Mouse (Mus musculus) embryonic facial prominence, embryonic 12.5 days (tissue): ENCODE data around the gene Ttll7. TPM values are rescaled to one million over a fixed set of nuclear protein-coding genes. Genes with fewer than 3 reads are reported as not detected.

Source experiments
- ATAC-seq: fragments of 200-750 bp; cut with Nextera tagmentation; 2 replicates; pipeline ENCODE4 v1.8.0; 2017; ENCODE audit not compliant: insufficient number of reproducible peaks, insufficient read depth, low FRiP score, low TSS enrichment
- H3K27ac ChIP-seq: fragments of 300-500 bp; sonication (generic); 2 replicates; pipeline ENCODE4 v1.5.1; 2016; ENCODE audit warnings: mild to moderate bottlenecking
- H3K27me3 ChIP-seq: fragments of 300-500 bp; sonication (generic); 2 replicates; pipeline ENCODE4 v1.6.1; 2016; ENCODE audit warnings: mild to moderate bottlenecking, moderate library complexity
- H3K36me3 ChIP-seq: fragments of 300-500 bp; sonication (generic); 2 replicates; pipeline ENCODE4 v1.6.1; 2016; ENCODE audit warnings: mild to moderate bottlenecking
- H3K4me1 ChIP-seq: fragments of 300-500 bp; sonication (generic); 2 replicates; pipeline ENCODE4 v1.6.1; 2016
- H3K4me2 ChIP-seq: fragments of 300-500 bp; sonication (generic); replicated peaks from 2 replicates; pipeline ENCODE4 v1.6.1; 2016; ENCODE audit warnings: mild to moderate bottlenecking, moderate library complexity
- H3K4me3 ChIP-seq: fragments of 300-500 bp; sonication (generic); 2 replicates; pipeline ENCODE4 v1.5.1; 2016; ENCODE audit warnings: mild to moderate bottlenecking
- H3K9ac ChIP-seq: fragments of 300-500 bp; sonication (generic); 2 replicates; pipeline ENCODE4 v1.6.1; 2016; ENCODE audit warnings: mild to moderate bottlenecking, moderate library complexity
- H3K9me3 ChIP-seq: fragments of 300-500 bp; sonication (generic); 2 replicates; pipeline ENCODE4 v1.6.1; 2016; ENCODE audit warnings: mild to moderate bottlenecking, moderate library complexity
- WGBS: fragments of 180-500 bp; shearing (Covaris S2); methylation state at CpG from one replicate; pipeline ENCODE4 v1.1.7; 2016; 5-methylcytosine and 5-hydroxymethylcytosine counted together
- polyA plus RNA-seq: library from polyadenylated mRNA; unstranded; fragments of >200 nt; fragmentation: Nextera tagmentation; extraction: Ambion mirVana; gene quantifications from 2 replicates; pipeline ENCODE4 v1.2.1, GENCODE M21; 2016

Ttll7 gene
- polyA plus RNA-seq, 1 experiment from 2014 or later, result 5.4 TPM

DNA sequence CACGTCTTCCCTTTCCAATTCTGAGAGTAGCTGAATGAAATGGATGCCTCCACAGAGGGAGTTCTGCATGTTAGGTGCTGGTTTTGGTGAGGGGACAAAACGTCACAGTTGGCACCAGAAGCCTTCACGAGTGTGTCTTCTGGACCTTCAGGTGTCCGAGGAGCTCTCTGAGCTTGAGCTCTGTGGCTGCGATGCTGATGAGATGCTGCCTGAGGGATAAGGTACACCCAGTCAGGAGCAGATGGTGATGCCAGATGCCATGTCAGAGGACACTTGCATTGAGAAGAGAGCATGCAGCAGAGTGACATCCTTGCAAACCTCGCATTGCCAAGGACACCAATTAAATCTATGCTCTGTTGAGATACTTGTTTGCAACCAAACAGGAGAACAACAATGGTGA, 164.3 kb downstream of the Ttll7 start:
- no peak overlapping the region for H3K4me2 ChIP-seq
- no peaks in the 10 kb centered on the region for H3K4me1 ChIP-seq
- no peak overlapping the region for H3K9ac ChIP-seq
- ATAC-seq, result no peak
- no peaks in the 10 kb centered on the region for H3K36me3 ChIP-seq
- H3K9me3 ChIP-seq, result no peaks in the 10 kb centered on the region
- no peak overlapping the region for H3K4me3 ChIP-seq
- H3K27ac ChIP-seq, result no peak overlapping the region
- H3K27me3 ChIP-seq, result no peaks in the 10 kb centered on the region
- 88% methylated on average over 6 of the region's 6 CpGs for WGBS

DNA sequence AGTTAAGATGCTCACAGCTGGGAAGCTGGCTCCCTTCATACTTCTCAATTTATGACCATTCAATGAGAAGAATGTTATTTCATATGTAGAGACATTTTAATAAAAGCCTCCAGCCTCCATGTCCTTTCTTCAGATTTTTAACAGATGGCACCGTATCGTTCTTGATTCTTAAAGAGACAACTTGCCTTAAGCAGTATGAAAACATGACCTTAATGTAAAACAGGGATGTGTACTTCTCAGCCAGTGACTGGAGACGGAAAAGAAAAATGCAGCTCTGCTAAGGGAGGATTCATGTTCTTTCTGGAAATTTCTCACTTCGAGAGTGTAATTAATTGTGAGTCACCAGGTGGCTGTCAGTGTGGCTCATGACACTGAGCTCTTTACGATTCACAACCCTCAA, 167.3 kb downstream of the Ttll7 start:
- no peak overlapping the region for H3K27ac ChIP-seq
- H3K27me3 ChIP-seq, result no peaks in the 10 kb centered on the region
- no peak overlapping the region for H3K4me2 ChIP-seq
- no peak overlapping the region for H3K4me3 ChIP-seq
- 45% methylated on average over 5 of the region's 5 CpGs for WGBS
- no peaks in the 10 kb centered on the region for H3K9me3 ChIP-seq
- H3K4me1 ChIP-seq, result no peaks in the 10 kb centered on the region
- H3K36me3 ChIP-seq, result no peaks in the 10 kb centered on the region
- H3K9ac ChIP-seq, result no peak overlapping the region
- ATAC-seq, result no peak

DNA sequence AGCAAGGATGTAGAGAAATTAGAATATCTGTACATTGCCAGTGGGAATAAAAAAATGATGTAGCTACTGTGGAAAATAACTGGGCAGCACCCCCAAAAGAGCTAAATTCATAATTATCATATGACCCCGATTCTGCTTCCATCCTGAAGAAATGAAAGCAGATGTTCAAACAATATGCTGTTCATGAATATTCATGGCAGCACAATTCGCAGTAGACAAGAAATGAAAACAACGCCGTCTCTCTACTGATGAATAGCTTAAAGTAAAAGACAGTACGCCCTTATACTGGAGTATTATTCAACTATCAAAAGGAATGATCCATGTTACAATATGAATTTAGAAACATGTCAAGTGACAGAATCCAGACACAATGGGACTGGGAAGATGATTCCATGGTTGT, 174.1 kb downstream of the Ttll7 start:
- Histone ChIP-seq H3K9me3 (no peaks in the 10 kb centered on the region), H3K9ac (no peak overlapping the region), H3K4me1 (no peaks in the 10 kb centered on the region), H3K4me2 (no peak overlapping the region), H3K36me3 (no peaks in the 10 kb centered on the region), H3K27me3 (no peaks in the 10 kb centered on the region), H3K27ac (no peak overlapping the region), H3K4me3 (no peak overlapping the region)
- no peak for ATAC-seq
- 75% methylated on average over 5 of the region's 5 CpGs for WGBS

DNA sequence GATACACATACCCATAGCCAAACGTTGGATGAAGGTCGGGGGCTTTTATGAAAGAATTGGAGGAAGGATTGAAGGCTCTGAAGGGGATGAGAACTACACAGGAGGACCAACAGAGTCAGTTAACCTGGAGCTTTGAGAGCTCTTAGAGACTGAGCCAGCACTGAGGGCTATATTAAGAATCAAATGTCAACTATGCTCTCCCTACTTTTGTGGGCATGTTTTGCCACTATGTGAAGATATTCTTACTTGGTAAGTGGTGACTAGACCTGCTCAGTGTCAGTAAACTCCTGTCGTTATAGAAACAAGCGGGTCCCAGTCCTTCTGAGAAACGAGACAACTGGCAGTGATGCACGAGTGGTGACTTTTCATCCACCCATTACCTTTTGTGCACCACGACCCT, 176.2 kb downstream of the Ttll7 start:
- WGBS, result 89% methylated on average over 7 of the region's 7 CpGs
- no peak overlapping the region for H3K4me3 ChIP-seq

DNA sequence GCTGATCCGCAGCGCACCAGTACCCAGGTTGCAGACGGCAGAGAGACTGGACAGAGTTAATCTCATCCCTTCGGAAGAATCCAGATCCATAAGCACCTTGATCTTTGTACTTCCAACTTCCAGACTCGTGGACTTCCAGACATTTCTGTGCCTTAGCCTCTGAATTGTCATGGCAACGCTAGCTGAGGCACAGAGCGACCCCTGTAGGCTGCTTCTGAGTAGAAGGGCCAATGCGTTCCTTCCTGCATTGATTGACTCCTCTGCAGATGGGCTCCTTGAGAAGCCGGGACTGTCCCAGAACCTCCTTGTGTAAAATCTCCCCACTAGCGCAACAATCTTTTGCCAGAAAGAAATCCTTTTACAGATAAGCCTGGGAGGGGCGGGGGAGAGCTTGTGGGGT, 177.6 kb downstream of the Ttll7 start:
- Histone ChIP-seq H3K4me1 (no peaks in the 10 kb centered on the region), H3K27ac (no peak overlapping the region), H3K9ac (no peak overlapping the region), H3K27me3 (no peaks in the 10 kb centered on the region), H3K9me3 (no peaks in the 10 kb centered on the region), H3K4me2 (no peak overlapping the region), H3K4me3 (no peak overlapping the region), H3K36me3 (no peaks in the 10 kb centered on the region)
- 83% methylated on average over 11 of the region's 11 CpGs for WGBS
- no peak for ATAC-seq

More for the DNA sequence above, 176.2 kb downstream of the Ttll7 start:
- Histone ChIP-seq H3K4me2 (no peak overlapping the region), H3K36me3 (no peaks in the 10 kb centered on the region), H3K9ac (no peak overlapping the region), H3K27ac (no peak overlapping the region), H3K4me1 (no peaks in the 10 kb centered on the region), H3K27me3 (no peaks in the 10 kb centered on the region), H3K9me3 (no peaks in the 10 kb centered on the region)
- no peak for ATAC-seq

DNA sequence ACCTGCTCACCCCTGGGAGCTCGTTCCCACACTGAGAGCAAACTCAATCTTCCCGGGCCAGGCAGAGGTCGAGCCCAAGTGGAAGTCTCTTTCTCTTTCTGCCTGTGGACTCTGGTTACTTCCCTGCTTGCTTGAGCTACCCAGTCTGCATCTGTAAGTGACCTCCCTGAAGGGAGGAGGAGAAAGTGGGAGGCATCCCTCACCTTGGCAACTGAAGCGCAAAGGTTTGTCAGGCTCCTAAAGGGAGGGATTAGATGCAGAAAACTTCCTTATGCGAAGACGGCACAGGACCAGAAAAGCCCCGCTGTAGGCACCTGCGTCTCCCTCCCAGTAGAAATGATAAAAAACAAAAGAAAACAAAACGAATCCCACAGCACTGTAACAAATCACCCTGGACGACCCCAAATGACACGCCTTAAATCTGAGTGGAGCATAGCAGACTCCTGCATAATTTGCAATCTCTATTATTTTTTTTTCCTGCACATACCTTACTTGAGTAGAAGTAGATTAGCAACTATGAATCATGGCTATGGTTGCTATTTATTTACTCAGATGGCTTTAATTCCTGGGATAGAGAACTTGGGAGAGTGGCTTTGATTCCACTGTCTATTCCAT, 178.2 kb downstream of the Ttll7 start:
- Histone ChIP-seq H3K9me3 (no peaks in the 10 kb centered on the region), H3K9ac (no peak overlapping the region), H3K4me3 (no peak overlapping the region), H3K27me3 (no peaks in the 10 kb centered on the region), H3K4me1 (no peaks in the 10 kb centered on the region), H3K4me2 (no peak overlapping the region), H3K36me3 (no peaks in the 10 kb centered on the region), H3K27ac (no peak overlapping the region)
- 49% methylated on average over 11 of the region's 11 CpGs for WGBS
- no peak for ATAC-seq

Other genes with a start within 250 kb of the Ttll7 start
- gene Dnase2b, start 236.8 kb upstream of the Ttll7 start, polyA plus RNA-seq, result not detected in 2 replicates
- 0.22 TPM in 1 of 2 replicates, not detected in the other for gene 4930503B20Rik, start 201.1 kb upstream of the Ttll7 start, polyA plus RNA-seq
- gene Samd13, start 166.8 kb upstream of the Ttll7 start, polyA plus RNA-seq, result 1.3 and 1.9 TPM in 2 replicates
- gene Prkacb, start 39.4 kb upstream of the Ttll7 start, polyA plus RNA-seq, result 89.5 and 91.9 TPM in 2 replicates